Comparison of ENCODE assay signal across 8 mouse cellular contexts in the genomic region with DNA sequence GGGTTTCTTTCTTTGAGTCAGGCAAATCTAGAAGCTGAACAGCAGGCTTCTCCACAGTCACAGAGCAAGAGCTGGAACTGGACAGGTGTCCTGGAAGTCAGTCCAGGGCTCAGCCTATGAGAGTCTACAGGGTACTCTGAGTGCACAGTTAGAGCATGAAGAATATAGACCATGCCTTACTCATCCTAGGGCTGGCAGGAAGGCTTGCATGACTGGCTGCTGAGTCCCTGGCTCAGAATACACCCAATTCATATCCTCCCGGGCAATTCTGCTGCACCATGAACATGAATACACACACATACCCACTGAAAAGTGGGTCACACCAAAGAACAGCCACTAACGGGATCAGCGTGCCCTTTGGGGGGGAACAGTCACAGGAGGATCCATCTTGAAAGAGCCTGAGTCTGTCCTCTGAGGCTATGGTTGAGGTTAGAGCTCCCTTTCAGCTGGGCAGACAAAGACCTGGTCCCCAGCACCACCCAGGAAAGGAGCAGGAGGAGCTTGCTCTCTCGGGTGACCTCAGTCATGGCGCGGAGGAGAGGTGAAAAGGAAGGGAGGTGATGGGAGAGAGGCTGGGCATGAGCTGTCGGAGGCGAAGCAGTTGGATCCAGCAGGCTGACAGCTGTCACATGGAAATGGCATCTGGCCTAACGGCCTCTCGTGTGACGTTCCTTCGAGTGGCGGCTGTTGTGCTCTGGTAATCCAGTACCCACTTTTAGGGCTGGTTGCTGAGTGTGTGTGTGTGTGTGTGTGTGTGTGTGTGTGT.
DNase-seq lines count a peak whose midpoint lies in the region; ATAC-seq and TF ChIP-seq lines count a peak whose summit lies in the region.

No protein-coding gene starts in this region.

- H3K4me3 ChIP-seq in lung, embryonic 14.5 days (ENCODE audit: low read depth, low read length): no peak overlapping the region
- no peak overlapping the region for H3K4me3 ChIP-seq in hindbrain, embryonic 14.5 days (replicated peaks; ENCODE audit: low read length)
- no peak overlapping the region for H3K4me3 ChIP-seq in olfactory bulb, adult 2 months (ENCODE audit: insufficient read depth, low read depth, low read length)

- 59% methylated on average over 13 of the region's 13 CpGs for WGBS in lung, embryonic 14.5 days
- 45% methylated on average over 13 of the region's 13 CpGs for WGBS in hindbrain, embryonic 14.5 days
- 62% methylated on average over 13 of the region's 13 CpGs for WGBS in olfactory bulb, adult 2 months

- H3K36me3 ChIP-seq in lung, embryonic 14.5 days (ENCODE audit: insufficient read depth): no peaks in the 10 kb centered on the region
- H3K36me3 ChIP-seq in hindbrain, embryonic 14.5 days (replicated peaks; ENCODE audit: control insufficient read depth, insufficient read depth): no peaks in the 10 kb centered on the region

- no peaks in the 10 kb centered on the region for H3K27me3 ChIP-seq in lung, embryonic 14.5 days (ENCODE audit: insufficient read depth, low read length)
- no peaks in the 10 kb centered on the region for H3K27me3 ChIP-seq in hindbrain, embryonic 14.5 days (ENCODE audit: control insufficient read depth, insufficient read depth, low read length)

- no peak overlapping the region for H3K27ac ChIP-seq in lung, embryonic 14.5 days (ENCODE audit: low read depth)
- H3K27ac ChIP-seq in hindbrain, embryonic 14.5 days: peak overlapping the region; percentile 73
- H3K27ac ChIP-seq in olfactory bulb, adult 2 months (ENCODE audit: insufficient read depth, low read depth, low read length): peak overlapping the region; percentile 68

- H3K9me3 ChIP-seq in lung, embryonic 14.5 days (ENCODE audit: low read depth, low read length): no peaks in the 10 kb centered on the region
- no peaks in the 10 kb centered on the region for H3K9me3 ChIP-seq in hindbrain, embryonic 14.5 days (ENCODE audit: control insufficient read depth, low read length)

- peaks cover 3% of the 10 kb centered on the region; the same call in 1 of the 2 replicates for H3K4me1 ChIP-seq in lung, embryonic 14.5 days (ENCODE audit: insufficient read depth)
- peaks cover 60% of the 10 kb centered on the region for H3K4me1 ChIP-seq in hindbrain, embryonic 14.5 days (replicated peaks; ENCODE audit: control insufficient read depth, insufficient read depth, low read length)
- peaks cover 23% of the 10 kb centered on the region for H3K4me1 ChIP-seq in olfactory bulb, adult 2 months (ENCODE audit: control insufficient read depth, insufficient read depth, low read length)

- no peak for DNase-seq in cerebellum, adult 11-12 months
- peak; percentile 52 for DNase-seq in lung, embryonic 14.5 days
- DNase-seq in lung, adult 18-20 months: no peak
- no peak for DNase-seq in hindbrain, embryonic 14.5 days (ENCODE audit: low spot score)
- DNase-seq in frontal cortex, postnatal 14 days (ENCODE audit: low spot score in 2 of 2): no peak
- DNase-seq in adrenal gland, adult 18-20 months (ENCODE audit: low spot score in 2 of 2): no peak

- no peak overlapping the region for H3K9ac ChIP-seq in lung, embryonic 14.5 days
- no peak overlapping the region; the same call in 1 of the 2 replicates for H3K9ac ChIP-seq in hindbrain, embryonic 14.5 days

- TF ChIP-seq CTCF in lung, embryonic 14.5 days (IDR thresholded peaks at IDR 0.05; ENCODE audit: low read depth): no peak
- no peak for TF ChIP-seq CTCF in olfactory bulb, adult 2 months (IDR thresholded peaks at IDR 0.05; ENCODE audit: insufficient read depth, low read depth, low read length)

- no peak overlapping the region for H3K4me2 ChIP-seq in lung, embryonic 14.5 days
- H3K4me2 ChIP-seq in hindbrain, embryonic 14.5 days (replicated peaks): no peak overlapping the region

- TF ChIP-seq POLR2A in olfactory bulb, adult 2 months (IDR thresholded peaks at IDR 0.05; ENCODE audit: insufficient read depth, low read depth, low read length): no peak

- ATAC-seq in cerebellum, adult (ENCODE audit: insufficient number of reproducible peaks, low FRiP score, low TSS enrichment): peak; percentile 42; the same call in 1 of the 2 replicates
- peak; percentile 28; the same call in 1 of the 2 replicates for ATAC-seq in lung, embryonic 14.5 days (ENCODE audit: insufficient read depth)
- ATAC-seq in hindbrain, embryonic 14.5 days (ENCODE audit: low FRiP score): peak; percentile 56
